Mouse (Mus musculus): ENCODE measurements around the gene Clrn1. TPM values are rescaled to one million over a fixed set of nuclear protein-coding genes. Genes with fewer than 3 reads are reported as not detected.

Clrn1 gene
- polyA plus RNA-seq, 1 experiment from 2014 or later: not detected

- H3K9me3 ChIP-seq (ENCODE audit: control insufficient read depth, low read depth, low read length): no peaks in the 10 kb centered on the region
- H3K36me3 ChIP-seq (ENCODE audit: control insufficient read depth, insufficient read depth, low read length): no peaks in the 10 kb centered on the region
- no peaks in the 10 kb centered on the region for H3K27me3 ChIP-seq (ENCODE audit: control insufficient read depth, insufficient read depth, low read length)
- 55% methylated on average over 4 of the region's 4 CpGs for WGBS
- ATAC-seq (ENCODE audit: insufficient number of reproducible peaks, insufficient read depth, low FRiP score, low read depth): no peak
- no peak overlapping the region for H3K27ac ChIP-seq (ENCODE audit: low read length)
- H3K9ac ChIP-seq (replicated peaks; ENCODE audit: low read depth, low read length): no peak overlapping the region
- no peak overlapping the region for H3K4me2 ChIP-seq (replicated peaks; ENCODE audit: low read depth, low read length)
- H3K4me3 ChIP-seq (ENCODE audit: low read depth, low read length): no peak overlapping the region
- no peaks in the 10 kb centered on the region for H3K4me1 ChIP-seq (ENCODE audit: control insufficient read depth, insufficient read depth, low read length)
Observed at GRCm38 (mm10) chr3:58826266-58826665, 58.9 kb downstream of the Clrn1 start.

GRCm38 (mm10) chr3:58822211-58822610, 62.9 kb downstream of the Clrn1 start, which contains the start of gene Mindy4b-ps:
TSS of gene Mindy4b-ps (minus strand) at chr3:58822311.
- Histone ChIP-seq H3K4me2 (replicated peaks; ENCODE audit: low read depth, low read length) (no peak within 1 kb of the TSS), H3K27me3 (ENCODE audit: control insufficient read depth, insufficient read depth, low read length) (no peaks in the 10 kb centered on the region), H3K36me3 (ENCODE audit: control insufficient read depth, insufficient read depth, low read length) (no peaks in the 10 kb centered on the region), H3K4me1 (ENCODE audit: control insufficient read depth, insufficient read depth, low read length) (no peaks in the 10 kb centered on the region), H3K27ac (ENCODE audit: low read length) (no peak within 1 kb of the TSS), H3K9ac (replicated peaks; ENCODE audit: low read depth, low read length) (no peak within 1 kb of the TSS), H3K4me3 (ENCODE audit: low read depth, low read length) (no peak within 1 kb of the TSS), H3K9me3 (ENCODE audit: control insufficient read depth, low read depth, low read length) (no peaks in the 10 kb centered on the region)
- 73% methylated on average over 4 of the region's 4 CpGs for WGBS
- no peak for ATAC-seq (ENCODE audit: insufficient number of reproducible peaks, insufficient read depth, low FRiP score, low read depth)

GRCm38 (mm10) chr3:58817337-58817736, 67.8 kb downstream of the Clrn1 start:
- no peaks in the 10 kb centered on the region for H3K9me3 ChIP-seq (ENCODE audit: control insufficient read depth, low read depth, low read length)
- 56% methylated on average over 6 of the region's 6 CpGs for WGBS
- no peaks in the 10 kb centered on the region for H3K36me3 ChIP-seq (ENCODE audit: control insufficient read depth, insufficient read depth, low read length)
- H3K4me1 ChIP-seq (ENCODE audit: control insufficient read depth, insufficient read depth, low read length): no peaks in the 10 kb centered on the region
- H3K4me2 ChIP-seq (replicated peaks; ENCODE audit: low read depth, low read length): no peak overlapping the region
- H3K9ac ChIP-seq (replicated peaks; ENCODE audit: low read depth, low read length): no peak overlapping the region
- no peak overlapping the region for H3K27ac ChIP-seq (ENCODE audit: low read length)
- ATAC-seq (ENCODE audit: insufficient number of reproducible peaks, insufficient read depth, low FRiP score, low read depth): no peak
- no peaks in the 10 kb centered on the region for H3K27me3 ChIP-seq (ENCODE audit: control insufficient read depth, insufficient read depth, low read length)
- H3K4me3 ChIP-seq (ENCODE audit: low read depth, low read length): no peak overlapping the region

- ATAC-seq (ENCODE audit: insufficient number of reproducible peaks, insufficient read depth, low FRiP score, low read depth): no peak
- no peaks in the 10 kb centered on the region for H3K27me3 ChIP-seq (ENCODE audit: control insufficient read depth, insufficient read depth, low read length)
- H3K36me3 ChIP-seq (ENCODE audit: control insufficient read depth, insufficient read depth, low read length): no peaks in the 10 kb centered on the region
- H3K27ac ChIP-seq (ENCODE audit: low read length): no peak overlapping the region
- no peaks in the 10 kb centered on the region for H3K4me1 ChIP-seq (ENCODE audit: control insufficient read depth, insufficient read depth, low read length)
- H3K9me3 ChIP-seq (ENCODE audit: control insufficient read depth, low read depth, low read length): no peaks in the 10 kb centered on the region
- no peak overlapping the region for H3K9ac ChIP-seq (replicated peaks; ENCODE audit: low read depth, low read length)
- whole genome bisulfite sequencing: 89% methylated on average over 3 of the region's 3 CpGs
- no peak overlapping the region for H3K4me2 ChIP-seq (replicated peaks; ENCODE audit: low read depth, low read length)
- no peak overlapping the region for H3K4me3 ChIP-seq (ENCODE audit: low read depth, low read length)
Observed at GRCm38 (mm10) chr3:58814191-58814590, 70.9 kb downstream of the Clrn1 start.

GRCm38 (mm10) chr3:58810353-58810752, 74.8 kb downstream of the Clrn1 start:
- WGBS: 33% methylated on average over 11 of the region's 11 CpGs
- H3K36me3 ChIP-seq (ENCODE audit: control insufficient read depth, insufficient read depth, low read length): no peaks in the 10 kb centered on the region
- H3K27ac ChIP-seq (ENCODE audit: low read length): no peak overlapping the region
- no peak overlapping the region for H3K4me3 ChIP-seq (ENCODE audit: low read depth, low read length)
- H3K9me3 ChIP-seq (ENCODE audit: control insufficient read depth, low read depth, low read length): no peaks in the 10 kb centered on the region
- no peak for ATAC-seq (ENCODE audit: insufficient number of reproducible peaks, insufficient read depth, low FRiP score, low read depth)
- H3K4me1 ChIP-seq (ENCODE audit: control insufficient read depth, insufficient read depth, low read length): no peaks in the 10 kb centered on the region
- H3K9ac ChIP-seq (replicated peaks; ENCODE audit: low read depth, low read length): no peak overlapping the region
- H3K27me3 ChIP-seq (ENCODE audit: control insufficient read depth, insufficient read depth, low read length): no peaks in the 10 kb centered on the region
- no peak overlapping the region for H3K4me2 ChIP-seq (replicated peaks; ENCODE audit: low read depth, low read length)

- 58% methylated on average over 12 of the region's 12 CpGs for WGBS
- Histone ChIP-seq H3K4me1 (ENCODE audit: control insufficient read depth, insufficient read depth, low read length) (no peaks in the 10 kb centered on the region), H3K4me3 (ENCODE audit: low read depth, low read length) (no peak overlapping the region), H3K9ac (replicated peaks; ENCODE audit: low read depth, low read length) (no peak overlapping the region), H3K9me3 (ENCODE audit: control insufficient read depth, low read depth, low read length) (no peaks in the 10 kb centered on the region), H3K27me3 (ENCODE audit: control insufficient read depth, insufficient read depth, low read length) (no peaks in the 10 kb centered on the region), H3K4me2 (replicated peaks; ENCODE audit: low read depth, low read length) (no peak overlapping the region), H3K36me3 (ENCODE audit: control insufficient read depth, insufficient read depth, low read length) (no peaks in the 10 kb centered on the region), H3K27ac (ENCODE audit: low read length) (no peak overlapping the region)
- no peak for ATAC-seq (ENCODE audit: insufficient number of reproducible peaks, insufficient read depth, low FRiP score, low read depth)
Observed at GRCm38 (mm10) chr3:58809111-58809915, 75.8 kb downstream of the Clrn1 start.

- WGBS: 89% methylated on average over 5 of the region's 5 CpGs
- Histone ChIP-seq H3K27ac (ENCODE audit: low read length) (no peak overlapping the region), H3K4me1 (ENCODE audit: control insufficient read depth, insufficient read depth, low read length) (no peaks in the 10 kb centered on the region), H3K36me3 (ENCODE audit: control insufficient read depth, insufficient read depth, low read length) (no peaks in the 10 kb centered on the region), H3K27me3 (ENCODE audit: control insufficient read depth, insufficient read depth, low read length) (no peaks in the 10 kb centered on the region), H3K4me3 (ENCODE audit: low read depth, low read length) (no peak overlapping the region), H3K9ac (replicated peaks; ENCODE audit: low read depth, low read length) (no peak overlapping the region), H3K9me3 (ENCODE audit: control insufficient read depth, low read depth, low read length) (no peaks in the 10 kb centered on the region), H3K4me2 (replicated peaks; ENCODE audit: low read depth, low read length) (no peak overlapping the region)
- ATAC-seq (ENCODE audit: insufficient number of reproducible peaks, insufficient read depth, low FRiP score, low read depth): no peak
Observed at GRCm38 (mm10) chr3:58808636-58809035, 76.5 kb downstream of the Clrn1 start.

- ATAC-seq (ENCODE audit: insufficient number of reproducible peaks, insufficient read depth, low FRiP score, low read depth): no peak
- 87% methylated on average over 6 of the region's 6 CpGs for WGBS
- H3K4me1 ChIP-seq (ENCODE audit: control insufficient read depth, insufficient read depth, low read length): no peaks in the 10 kb centered on the region
- H3K9me3 ChIP-seq (ENCODE audit: control insufficient read depth, low read depth, low read length): no peaks in the 10 kb centered on the region
- H3K4me3 ChIP-seq (ENCODE audit: low read depth, low read length): no peak overlapping the region
- no peak overlapping the region for H3K27ac ChIP-seq (ENCODE audit: low read length)
- no peak overlapping the region for H3K9ac ChIP-seq (replicated peaks; ENCODE audit: low read depth, low read length)
- H3K4me2 ChIP-seq (replicated peaks; ENCODE audit: low read depth, low read length): no peak overlapping the region
- no peaks in the 10 kb centered on the region for H3K36me3 ChIP-seq (ENCODE audit: control insufficient read depth, insufficient read depth, low read length)
- no peaks in the 10 kb centered on the region for H3K27me3 ChIP-seq (ENCODE audit: control insufficient read depth, insufficient read depth, low read length)
Observed at GRCm38 (mm10) chr3:58804745-58805144, 80.4 kb downstream of the Clrn1 start.

GRCm38 (mm10) chr3:58798676-58799075, 86.5 kb downstream of the Clrn1 start:
- Histone ChIP-seq H3K27me3 (ENCODE audit: control insufficient read depth, insufficient read depth, low read length) (no peaks in the 10 kb centered on the region), H3K9ac (replicated peaks; ENCODE audit: low read depth, low read length) (no peak overlapping the region), H3K36me3 (ENCODE audit: control insufficient read depth, insufficient read depth, low read length) (no peaks in the 10 kb centered on the region), H3K27ac (ENCODE audit: low read length) (no peak overlapping the region), H3K4me3 (ENCODE audit: low read depth, low read length) (no peak overlapping the region), H3K4me2 (replicated peaks; ENCODE audit: low read depth, low read length) (no peak overlapping the region), H3K4me1 (ENCODE audit: control insufficient read depth, insufficient read depth, low read length) (no peaks in the 10 kb centered on the region), H3K9me3 (ENCODE audit: control insufficient read depth, low read depth, low read length) (no peaks in the 10 kb centered on the region)
- 67% methylated on average over 4 of the region's 4 CpGs for WGBS
- ATAC-seq (ENCODE audit: insufficient number of reproducible peaks, insufficient read depth, low FRiP score, low read depth): no peak
